Mouse (Mus musculus): ENCODE data around the gene Pla2g10.

DNA sequence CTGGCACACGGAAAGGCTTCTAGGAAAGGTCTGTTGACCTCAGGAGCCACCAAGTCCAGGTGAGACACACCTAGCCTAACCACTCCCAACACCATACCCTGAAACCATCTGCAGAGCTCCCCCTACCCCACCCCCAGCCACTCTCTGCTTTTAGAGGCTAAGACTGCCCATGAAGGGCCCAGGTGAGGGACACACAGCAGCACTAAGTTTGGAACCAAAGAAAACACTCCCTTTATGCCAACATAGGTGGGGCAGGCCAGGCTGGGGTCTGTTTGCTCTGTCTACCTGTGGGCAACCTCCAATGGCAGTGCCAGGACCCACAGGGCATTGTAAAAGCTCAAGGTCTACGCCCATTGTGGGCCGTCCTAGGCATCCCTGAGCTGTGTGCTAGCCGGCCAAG, 1.4 kb downstream of the Pla2g10 start:
- TF ChIP-seq POLR2A (IDR thresholded peaks at IDR 0.05; ENCODE audit: insufficient read length, low read depth) (no peak), MYOG (IDR thresholded peaks at IDR 0.05; ENCODE audit: control insufficient read depth in 1 of 3, insufficient read depth in 1 of 3, insufficient read length in 2 of 3, low read depth in 2 of 3) (no peak), MYOD1 (IDR thresholded peaks at IDR 0.05; ENCODE audit: control insufficient read depth in 1 of 3, insufficient read length in 2 of 3, low read depth in 2 of 3) (no peak), E2F4 (IDR thresholded peaks at IDR 0.05; ENCODE audit: insufficient read depth) (no peak)

All from myocyte (in vitro differentiated cells).